Mouse (Mus musculus) ovary, postnatal 10 days (tissue): ENCODE measurements around the gene Pah.

Source experiments
- DNase-seq: peaks from one replicate; pipeline ENCODE4 v3.0.0; 2022; ENCODE audit warnings: low spot score

Gene Pah

GRCm38 (mm10) chr10:87503946-87504345, 17.6 kb upstream of the Pah start:
- DNase-seq, result no peak

- no peak for DNase-seq
Observed at GRCm38 (mm10) chr10:87508581-87508980, 13.0 kb upstream of the Pah start.

DNA sequence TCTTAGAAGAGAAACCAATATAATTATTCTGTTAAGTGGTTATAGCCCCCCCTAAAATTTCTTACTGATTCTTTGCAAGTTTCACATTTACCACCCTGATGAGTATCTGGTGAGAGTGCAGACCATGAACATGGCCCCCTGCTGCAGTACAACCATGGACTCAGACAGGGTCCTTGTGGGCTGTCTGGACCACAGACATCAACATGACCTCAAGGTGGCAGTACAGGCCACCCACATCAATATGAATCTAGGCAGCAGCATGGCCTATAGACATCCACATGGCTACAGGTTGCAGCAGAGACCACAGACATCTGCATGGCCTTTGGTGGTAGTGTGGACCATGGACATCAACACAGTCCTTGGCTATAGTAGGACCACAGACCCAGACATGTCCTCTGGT, 8.5 kb upstream of the Pah start:
- DNase-seq, result no peak

DNA sequence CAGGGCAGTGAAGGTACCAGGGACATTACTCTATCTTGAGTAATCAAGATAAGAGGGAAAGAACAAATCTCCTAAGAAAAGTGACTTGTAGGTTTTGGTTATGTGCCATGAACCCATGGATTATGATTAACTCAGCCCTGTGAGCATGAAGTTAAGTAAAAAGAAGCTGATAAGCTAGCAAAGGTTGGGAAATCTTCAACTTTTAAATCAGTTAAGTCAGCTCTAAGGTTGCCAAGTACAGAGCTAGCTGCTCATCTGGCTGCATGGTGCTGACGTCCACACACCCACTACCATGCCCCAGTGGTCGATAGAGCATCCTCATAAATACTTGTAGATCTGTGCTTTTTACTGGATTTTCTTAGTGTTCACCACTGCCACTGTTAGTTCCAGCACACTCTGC, 3.0 kb upstream of the Pah start:
- DNase-seq, result no peak

GRCm38 (mm10) chr10:87520401-87521116, 1.0 kb upstream of the Pah start:
- DNase-seq, result no peak

DNA sequence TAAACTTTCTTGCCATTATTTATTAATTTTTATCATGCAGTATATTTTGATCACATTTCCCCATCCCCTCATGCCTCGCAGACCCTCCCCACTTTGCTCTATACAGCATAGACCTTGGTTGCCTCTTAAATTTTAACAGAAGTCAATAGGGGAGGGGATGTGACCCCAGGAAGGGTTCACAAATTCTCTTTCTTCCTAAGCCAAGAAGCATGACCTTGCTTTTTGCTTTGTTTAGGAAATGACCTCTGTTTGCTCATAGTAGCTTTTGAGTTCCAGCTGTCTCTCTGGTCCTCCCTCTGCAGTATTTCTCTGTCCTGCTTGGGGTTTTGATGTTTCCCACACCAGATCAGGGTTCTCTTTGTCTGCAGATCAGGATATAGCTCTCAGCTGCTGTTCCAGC, 12.6 kb downstream of the Pah start:
- no peak for DNase-seq

DNA sequence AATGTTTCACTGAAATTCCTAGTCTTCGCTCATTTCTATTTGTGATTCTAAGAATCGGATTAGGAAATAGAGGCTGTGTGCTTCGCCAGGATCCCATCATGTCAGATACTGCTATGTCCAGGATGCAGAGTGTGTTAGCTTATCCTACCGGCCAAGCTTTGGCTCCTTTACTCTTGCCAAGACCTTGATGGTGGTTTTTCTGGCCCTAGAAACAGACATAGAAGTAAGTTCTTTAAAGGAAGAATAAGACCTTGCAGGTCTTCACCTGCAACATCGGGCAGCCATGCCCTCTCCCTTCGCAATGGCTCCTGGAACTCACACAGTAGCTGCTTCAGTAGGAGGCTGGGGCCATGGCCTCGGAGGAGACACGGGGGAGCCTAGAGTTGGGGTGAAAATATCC, 24.2 kb downstream of the Pah start:
- no peak for DNase-seq

- no peak for DNase-seq
Observed at GRCm38 (mm10) chr10:87546299-87547234, 25.0 kb downstream of the Pah start.

DNA sequence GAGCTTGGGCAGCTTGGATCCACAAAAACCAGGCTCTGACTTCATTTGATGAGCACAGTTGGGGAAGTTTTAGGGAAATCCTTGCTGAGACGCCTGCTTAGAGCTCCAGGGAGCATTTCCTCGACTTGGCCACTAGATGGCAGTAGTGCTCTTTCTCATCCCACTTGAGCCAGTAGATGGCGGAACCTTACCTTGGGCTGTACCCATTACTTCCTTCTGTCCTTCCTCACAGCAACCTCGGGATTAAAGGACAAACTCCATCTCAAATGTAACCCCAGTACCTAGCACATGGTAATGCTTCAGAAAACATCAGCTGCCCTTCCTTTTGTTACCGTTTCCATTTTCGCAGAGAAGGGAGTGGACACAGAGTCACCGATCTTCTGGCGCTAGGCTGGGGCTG, 31.1 kb downstream of the Pah start:
- peak; percentile 13 for DNase-seq

GRCm38 (mm10) chr10:87556441-87556840, 34.8 kb downstream of the Pah start:
- no peak for DNase-seq

DNA sequence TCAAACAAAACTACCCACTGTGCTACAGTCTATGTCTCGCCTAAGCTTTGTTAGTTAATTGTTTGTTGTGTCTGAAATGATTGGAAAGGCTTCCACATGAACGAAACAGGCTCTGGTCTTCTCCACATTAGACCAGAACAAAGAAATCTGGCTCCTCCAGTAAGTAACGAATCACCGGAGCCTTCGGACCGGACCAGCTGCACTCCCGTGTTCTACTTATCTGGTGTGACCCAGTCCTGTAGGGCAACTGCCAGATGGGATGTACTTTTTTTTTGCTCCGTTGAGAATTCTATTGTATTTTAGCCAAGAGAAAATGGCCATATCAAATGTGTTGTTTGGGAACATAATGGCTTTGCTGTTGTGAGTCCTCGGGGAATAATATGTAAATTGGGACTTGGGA, 42.2 kb downstream of the Pah start:
- no peak for DNase-seq

DNA sequence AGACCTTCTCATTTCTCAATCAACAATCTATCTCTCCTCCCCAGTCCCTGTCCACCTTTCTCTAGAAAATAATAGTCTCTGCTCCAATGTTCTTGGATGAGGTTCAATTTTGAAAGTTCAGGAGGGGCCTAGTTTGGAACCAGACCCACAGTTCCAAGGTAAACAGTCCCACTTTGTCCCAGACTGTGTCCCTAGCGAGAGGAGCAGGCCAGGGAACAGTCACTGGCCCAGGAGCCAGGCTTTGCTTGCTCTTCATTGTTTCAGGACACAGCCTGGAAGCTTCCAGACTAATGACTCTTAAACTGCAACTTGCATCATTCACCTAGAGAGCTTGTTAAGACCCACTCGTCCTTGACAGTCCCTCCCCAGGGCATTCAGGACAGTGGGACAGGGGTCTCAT, 44.1 kb downstream of the Pah start:
- no peak for DNase-seq

- DNase-seq, result no peak
Observed at GRCm38 (mm10) chr10:87572500-87572899, 50.9 kb downstream of the Pah start.

DNA sequence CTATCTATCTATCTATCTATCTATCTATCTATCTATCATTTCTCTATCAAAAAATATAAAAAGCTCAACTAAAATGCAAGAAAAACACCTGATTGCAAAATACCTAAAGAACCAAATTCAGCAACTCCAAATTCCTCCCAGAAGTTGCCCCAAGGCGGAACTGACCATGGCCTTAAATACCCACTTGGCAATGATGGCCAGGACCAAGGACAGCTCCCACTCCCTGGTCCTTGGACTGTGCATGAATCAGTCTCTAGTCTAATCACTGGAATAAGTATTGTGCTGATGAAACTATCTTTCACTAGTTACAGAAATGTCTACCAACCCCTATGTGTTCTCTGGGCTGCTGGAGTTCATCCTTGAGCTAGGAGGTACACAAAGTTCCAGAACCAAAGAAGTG, 65.1 kb downstream of the Pah start:
- DNase-seq, result peak; percentile 21

DNA sequence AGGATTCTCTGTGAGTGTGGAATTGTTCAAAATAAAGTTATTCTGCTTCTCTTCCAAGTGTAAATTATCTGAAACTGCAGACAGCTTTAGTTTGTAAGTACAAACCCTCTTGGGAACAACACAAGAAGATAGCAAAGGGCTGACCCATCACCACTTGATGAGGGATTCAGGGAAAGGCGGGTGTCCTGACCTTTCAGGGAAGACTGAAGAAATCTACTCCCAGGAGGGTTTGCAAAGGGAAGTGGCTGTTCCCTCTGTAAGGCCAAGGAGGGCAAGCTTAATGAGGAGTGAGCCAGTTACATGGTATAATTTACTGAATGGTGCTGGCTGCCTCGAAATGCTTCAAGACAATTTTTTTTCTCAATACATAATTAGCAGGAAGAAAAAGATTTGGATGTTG, 72.3 kb downstream of the Pah start:
- no peak for DNase-seq

GRCm38 (mm10) chr10:87596361-87597074, 74.9 kb downstream of the Pah start:
- DNase-seq, result no peak

GRCm38 (mm10) chr10:87597075-87597677, 75.6 kb downstream of the Pah start:
- DNase-seq, result no peak

DNA sequence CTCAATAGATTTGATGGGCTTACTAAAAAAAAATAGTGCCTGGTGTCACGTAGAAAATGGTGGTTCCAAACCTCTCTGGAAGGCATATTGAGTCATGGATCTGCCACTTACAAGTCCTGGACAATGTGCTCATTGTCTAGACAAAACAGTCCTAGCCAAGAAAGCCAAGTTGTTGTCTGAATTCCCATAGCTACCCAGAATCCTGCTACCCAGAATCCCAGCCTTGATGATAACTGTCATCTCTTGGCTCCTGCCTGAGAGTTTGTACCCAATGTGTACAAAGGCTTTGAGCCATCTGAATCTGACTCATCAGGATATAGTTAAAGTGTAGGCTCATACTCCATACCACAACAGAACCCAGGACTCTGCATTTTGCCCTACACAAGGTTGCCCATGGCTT, 80.6 kb downstream of the Pah start:
- no peak for DNase-seq

- no peak for DNase-seq
Observed at GRCm38 (mm10) chr10:87625196-87625595, 103.6 kb downstream of the Pah start.
